ENCODE assay signal across 10 mouse cellular contexts in the genomic region with DNA sequence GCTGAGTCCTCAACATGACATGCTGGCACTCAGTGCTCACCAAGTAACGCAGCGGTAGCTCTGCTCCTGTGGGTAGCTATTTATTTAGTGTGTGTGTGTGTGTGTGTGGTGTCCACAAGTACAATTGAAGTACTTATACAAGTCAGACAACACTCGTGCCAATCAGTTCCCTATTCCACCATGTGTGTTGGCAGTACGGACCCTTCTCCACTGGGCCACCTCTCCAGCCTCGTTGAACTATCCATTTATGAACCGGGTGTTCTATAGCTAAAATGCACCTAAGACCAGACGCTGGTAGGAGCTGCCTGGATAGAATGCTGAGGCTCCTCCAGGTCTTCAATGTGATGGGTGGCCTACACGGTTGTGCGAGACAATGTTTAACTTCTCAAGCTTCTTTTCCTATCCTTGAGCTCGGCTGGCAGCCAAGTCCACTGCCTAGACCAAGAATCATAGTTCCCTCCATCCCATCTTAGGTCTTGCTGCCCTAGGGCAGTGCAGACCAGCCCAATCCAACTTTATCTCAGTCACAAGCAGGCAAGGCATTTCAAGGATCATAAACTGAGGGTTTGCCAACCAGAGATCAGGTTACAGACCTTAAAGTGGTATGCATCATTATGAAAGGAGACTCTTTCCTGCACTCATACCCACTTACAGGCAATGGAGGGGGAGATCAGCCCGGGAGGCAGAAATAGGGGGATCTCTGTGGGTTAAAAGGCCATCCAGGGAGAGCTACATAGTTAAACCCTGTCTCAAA. TPM values are rescaled to one million over a fixed set of nuclear protein-coding genes. Genes with fewer than 3 reads are reported as not detected.
A peak's percentile ranks its signal among the peaks of the same experiment; 100 is the strongest.
DNase-seq lines count a peak whose midpoint lies in the region; ATAC-seq lines count a peak whose summit lies in the region.
"Had no signal": no experiment of that assay in that cellular context is flagged by ENCODE, and none has a peak within 500 bp of the region (broad histone marks: within the 10 kb centered on the region; RNA-seq: fewer than 3 reads in every experiment).

No protein-coding gene starts in this region.

- H3K4me2 ChIP-seq in heart, embryonic 16.5 days (ENCODE audit: low read depth, low read length) = peak overlapping the region; percentile 34; the same call in 1 of the 2 replicates
- H3K4me2 ChIP-seq in limb, embryonic 12.5 days = no peak overlapping the region

- ATAC-seq in heart, embryonic 16.5 days (replicated peaks; ENCODE audit: extremely low read depth, insufficient read depth, low FRiP score) = peak; percentile 93
- 0 out of 2 replicates have a peak, but pooled peaks have one; percentile 26 for ATAC-seq in limb, embryonic 12.5 days (ENCODE audit: insufficient number of reproducible peaks, insufficient read depth, low FRiP score, low TSS enrichment, low read depth)

- peaks cover 38% of the 10 kb centered on the region for H3K36me3 ChIP-seq in heart, embryonic 16.5 days (ENCODE audit: control insufficient read depth, insufficient read depth)
- peaks cover 52% of the 10 kb centered on the region for H3K36me3 ChIP-seq in limb, embryonic 12.5 days

- H3K4me3 ChIP-seq in heart, embryonic 16.5 days (ENCODE audit: low read length) = no peak overlapping the region
- H3K4me3 ChIP-seq in limb, embryonic 12.5 days (replicated peaks) = no peak overlapping the region
- H3K4me3 ChIP-seq: myocyte had no signal

- peaks cover 13% of the 10 kb centered on the region for H3K4me1 ChIP-seq in heart, embryonic 16.5 days (ENCODE audit: control insufficient read depth, insufficient read depth, low read length)
- peaks cover 4% of the 10 kb centered on the region for H3K4me1 ChIP-seq in limb, embryonic 12.5 days (replicated peaks)

- DNase-seq in urinary bladder, postnatal 14 days (ENCODE audit: low spot score) = peak; percentile 58
- no peak for DNase-seq in urinary bladder, postnatal 36 days (ENCODE audit: low spot score in 2 of 2)
- DNase-seq in testis, postnatal 10 days (ENCODE audit: low spot score) = peak; percentile 80
- no peak for DNase-seq in left cerebral cortex, adult 8-10 months (ENCODE audit: low spot score in 2 of 2)
- DNase-seq in cerebellum, postnatal 36 days = no peak
- DNase-seq in frontal cortex, postnatal 36 days (ENCODE audit: low spot score in 2 of 2) = no peak

- H3K9me3 ChIP-seq in heart, embryonic 16.5 days (replicated peaks; ENCODE audit: control insufficient read depth, low read length) = peaks cover 4% of the 10 kb centered on the region; the same call in 1 of the 2 replicates
- peaks cover 13% of the 10 kb centered on the region for H3K9me3 ChIP-seq in limb, embryonic 12.5 days

- H3K27me3 ChIP-seq in heart, embryonic 16.5 days (ENCODE audit: control insufficient read depth, insufficient read depth, low read length) = no peaks in the 10 kb centered on the region
- no peaks in the 10 kb centered on the region for H3K27me3 ChIP-seq in limb, embryonic 12.5 days

- H3K27ac ChIP-seq in heart, embryonic 16.5 days (ENCODE audit: low read length) = peak overlapping the region; percentile 94
- H3K27ac ChIP-seq in limb, embryonic 12.5 days = peak overlapping the region; percentile 37; the same call in 1 of the 2 replicates

- H3K9ac ChIP-seq in heart, embryonic 16.5 days (ENCODE audit: low read length) = no peak overlapping the region; the same call in 1 of the 2 replicates
- H3K9ac ChIP-seq in limb, embryonic 12.5 days (replicated peaks) = no peak overlapping the region

- WGBS in heart, embryonic 16.5 days = 51% methylated on average over 11 of the region's 11 CpGs
- WGBS in limb, embryonic 12.5 days = 88% methylated on average over 11 of the region's 11 CpGs

RNA-seq across cellular contexts. Expression of a gene that starts 16.6 kb away (rescaled TPM):
- polyA plus RNA-seq in heart, embryonic 16.5 days (2015; fragmentation: Nextera tagmentation; extraction: Ambion mirVana) = 121 and 123 TPM in 2 replicates
- 446 and 475 TPM in 2 replicates for polyA plus RNA-seq in limb, embryonic 12.5 days (2016; fragmentation: Nextera tagmentation; extraction: Ambion mirVana)
- 10 to 100 TPM; 67.0 to 96.0 (median 77.4) TPM for total RNA-seq in left cerebral cortex, adult 8-10 months (2022)

RNA-seq across cellular contexts. Expression of a gene that starts 58.9 kb away (rescaled TPM):
- polyA plus RNA-seq in heart, embryonic 16.5 days (2015; fragmentation: Nextera tagmentation; extraction: Ambion mirVana) = not detected in 2 replicates
- not detected in 2 replicates for polyA plus RNA-seq in limb, embryonic 12.5 days (2016; fragmentation: Nextera tagmentation; extraction: Ambion mirVana)
- 1 to 10 TPM in 1 of 4 experiments, under 1 TPM in 2, not detected in 1; 0.74 to 2.0 (median 0.98) TPM for total RNA-seq in left cerebral cortex, adult 8-10 months (2022)
- total RNA-seq: gastrocnemius, postnatal 4 days had no signal
- polyA plus RNA-seq: myocyte had no signal

Comparison
In these comparisons a context has a peak if more than half of its experiments do, and no peak if none do; other contexts are left out.
1. DNase-seq: peak in urinary bladder, postnatal 14 days (single experiment) and testis, postnatal 10 days (single experiment); none in urinary bladder, postnatal 36 days (0 of 2), left cerebral cortex, adult 8-10 months (0 of 2), cerebellum, postnatal 36 days (0 of 2) and frontal cortex, postnatal 36 days (0 of 2).